Mouse (Mus musculus): ENCODE measurements around the gene Pck1. TPM values are rescaled to one million over a fixed set of nuclear protein-coding genes. Genes with fewer than 3 reads are reported as not detected.

Pck1 gene
- total and polyA plus RNA-seq, 3 experiments = 18.0 to 35.3 (median 20.5) TPM

GRCm38 (mm10) chr2:173158390-173159055 is 5.7 kb downstream of the Pck1 start:
- intact Hi-C loops (cut with DNase I) = no loop called here
- no peaks in the 10 kb centered on the region for H3K4me1 ChIP-seq (ENCODE audit: control insufficient read depth, insufficient read depth, low read length)
- no peak overlapping the region for H3K4me3 ChIP-seq
- no peak overlapping the region for H3K9ac ChIP-seq (ENCODE audit: low read depth, low read length)
- TF ChIP-seq POLR2A (IDR thresholded peaks at IDR 0.05; ENCODE audit: insufficient read depth, low read depth, low read length) (no peak), EP300 (IDR thresholded peaks at IDR 0.05; ENCODE audit: insufficient read depth, low read depth, low read length) (no peak), CTCF (IDR thresholded peaks at IDR 0.05) (no peak)
- H3K36me3 ChIP-seq (ENCODE audit: control insufficient read depth, insufficient read depth, low read length) = no peaks in the 10 kb centered on the region
- 89% methylated on average over 19 of the region's 19 CpGs for WGBS
- no peaks in the 10 kb centered on the region for H3K79me2 ChIP-seq (replicated peaks; ENCODE audit: control insufficient read depth, insufficient read depth, low read length)
- H3K27me3 ChIP-seq (ENCODE audit: control insufficient read depth, insufficient read depth, low read length) = no peaks in the 10 kb centered on the region
- H3K27ac ChIP-seq = no peak overlapping the region
- DNase-seq = no peak

- 52% methylated on average over 24 of the region's 24 CpGs for WGBS
- Histone ChIP-seq H3K36me3 (ENCODE audit: control insufficient read depth, insufficient read depth, low read length) (no peaks in the 10 kb centered on the region), H3K4me3 (no peak overlapping the region), H3K9ac (ENCODE audit: low read depth, low read length) (no peak overlapping the region), H3K27ac (no peak overlapping the region), H3K27me3 (ENCODE audit: control insufficient read depth, insufficient read depth, low read length) (no peaks in the 10 kb centered on the region), H3K4me1 (ENCODE audit: control insufficient read depth, insufficient read depth, low read length) (no peaks in the 10 kb centered on the region), H3K79me2 (replicated peaks; ENCODE audit: control insufficient read depth, insufficient read depth, low read length) (no peaks in the 10 kb centered on the region)
- intact Hi-C loops (cut with DNase I) = no loop called here
- peak; percentile 45 to 53 for DNase-seq
- TF ChIP-seq EP300 (IDR thresholded peaks at IDR 0.05; ENCODE audit: insufficient read depth, low read depth, low read length) (no peak), CTCF (IDR thresholded peaks at IDR 0.05) (peak; percentile 90)
Observed at GRCm38 (mm10) chr2:173159354-173160311, 6.8 kb downstream of the Pck1 start.

- WGBS = 88% methylated on average over 8 of the region's 8 CpGs
- Histone ChIP-seq H3K36me3 (ENCODE audit: control insufficient read depth, insufficient read depth, low read length) (no peaks in the 10 kb centered on the region), H3K4me3 (no peak overlapping the region), H3K27ac (no peak overlapping the region), H3K79me2 (replicated peaks; ENCODE audit: control insufficient read depth, insufficient read depth, low read length) (no peaks in the 10 kb centered on the region), H3K9ac (ENCODE audit: low read depth, low read length) (no peak overlapping the region), H3K27me3 (ENCODE audit: control insufficient read depth, insufficient read depth, low read length) (no peaks in the 10 kb centered on the region), H3K4me1 (ENCODE audit: control insufficient read depth, insufficient read depth, low read length) (no peaks in the 10 kb centered on the region)
- intact Hi-C loops (cut with DNase I) = no loop called here
- DNase-seq = no peak
- TF ChIP-seq CTCF (IDR thresholded peaks at IDR 0.05) (no peak), POLR2A (IDR thresholded peaks at IDR 0.05; ENCODE audit: insufficient read depth, low read depth, low read length) (no peak), EP300 (IDR thresholded peaks at IDR 0.05; ENCODE audit: insufficient read depth, low read depth, low read length) (no peak)
Observed at GRCm38 (mm10) chr2:173163380-173163779, 10.5 kb downstream of the Pck1 start.

- H3K27me3 ChIP-seq (ENCODE audit: control insufficient read depth, insufficient read depth, low read length) = no peaks in the 10 kb centered on the region
- intact Hi-C loops (cut with DNase I) = loop anchor here (2.0 kb wide), 1 partner anchor 20 kb away; no protein-coding TSS in a partner anchor
- DNase-seq = peak in 1 of 2 experiments; percentile 49
Observed at GRCm38 (mm10) chr2:173164358-173164757, 11.5 kb downstream of the Pck1 start.

GRCm38 (mm10) chr2:173164946-173165345 is 12.1 kb downstream of the Pck1 start:
- Histone ChIP-seq H3K79me2 (replicated peaks; ENCODE audit: control insufficient read depth, insufficient read depth, low read length) (no peaks in the 10 kb centered on the region), H3K4me3 (no peak overlapping the region), H3K27ac (no peak overlapping the region), H3K36me3 (ENCODE audit: control insufficient read depth, insufficient read depth, low read length) (no peaks in the 10 kb centered on the region), H3K4me1 (ENCODE audit: control insufficient read depth, insufficient read depth, low read length) (no peaks in the 10 kb centered on the region), H3K27me3 (ENCODE audit: control insufficient read depth, insufficient read depth, low read length) (no peaks in the 10 kb centered on the region), H3K9ac (ENCODE audit: low read depth, low read length) (no peak overlapping the region)
- TF ChIP-seq POLR2A (IDR thresholded peaks at IDR 0.05; ENCODE audit: insufficient read depth, low read depth, low read length) (no peak), EP300 (IDR thresholded peaks at IDR 0.05; ENCODE audit: insufficient read depth, low read depth, low read length) (no peak), CTCF (IDR thresholded peaks at IDR 0.05) (no peak)
- no peak for DNase-seq
- intact Hi-C loops (cut with DNase I) = loop anchor here (2.0 kb wide), 1 partner anchor 20 kb away; no protein-coding TSS in a partner anchor
- WGBS = 86% methylated on average over 10 of the region's 10 CpGs

More at GRCm38 (mm10) chr2:173164358-173164757, 11.5 kb downstream of the Pck1 start:
- Histone ChIP-seq H3K79me2 (replicated peaks; ENCODE audit: control insufficient read depth, insufficient read depth, low read length) (no peaks in the 10 kb centered on the region), H3K27ac (no peak overlapping the region), H3K36me3 (ENCODE audit: control insufficient read depth, insufficient read depth, low read length) (no peaks in the 10 kb centered on the region), H3K4me1 (ENCODE audit: control insufficient read depth, insufficient read depth, low read length) (no peaks in the 10 kb centered on the region), H3K9ac (ENCODE audit: low read depth, low read length) (no peak overlapping the region), H3K4me3 (no peak overlapping the region)
- 44% methylated on average over 2 of the region's 2 CpGs for WGBS
- TF ChIP-seq CTCF (IDR thresholded peaks at IDR 0.05) = peak; percentile 75
- no peak for TF ChIP-seq EP300 (IDR thresholded peaks at IDR 0.05; ENCODE audit: insufficient read depth, low read depth, low read length)
- TF ChIP-seq POLR2A (IDR thresholded peaks at IDR 0.05; ENCODE audit: insufficient read depth, low read depth, low read length) = no peak

All from heart, adult 2 months (tissue).